Mouse (Mus musculus): ENCODE results near the gene Pmvk.

The Pmvk gene

DNA sequence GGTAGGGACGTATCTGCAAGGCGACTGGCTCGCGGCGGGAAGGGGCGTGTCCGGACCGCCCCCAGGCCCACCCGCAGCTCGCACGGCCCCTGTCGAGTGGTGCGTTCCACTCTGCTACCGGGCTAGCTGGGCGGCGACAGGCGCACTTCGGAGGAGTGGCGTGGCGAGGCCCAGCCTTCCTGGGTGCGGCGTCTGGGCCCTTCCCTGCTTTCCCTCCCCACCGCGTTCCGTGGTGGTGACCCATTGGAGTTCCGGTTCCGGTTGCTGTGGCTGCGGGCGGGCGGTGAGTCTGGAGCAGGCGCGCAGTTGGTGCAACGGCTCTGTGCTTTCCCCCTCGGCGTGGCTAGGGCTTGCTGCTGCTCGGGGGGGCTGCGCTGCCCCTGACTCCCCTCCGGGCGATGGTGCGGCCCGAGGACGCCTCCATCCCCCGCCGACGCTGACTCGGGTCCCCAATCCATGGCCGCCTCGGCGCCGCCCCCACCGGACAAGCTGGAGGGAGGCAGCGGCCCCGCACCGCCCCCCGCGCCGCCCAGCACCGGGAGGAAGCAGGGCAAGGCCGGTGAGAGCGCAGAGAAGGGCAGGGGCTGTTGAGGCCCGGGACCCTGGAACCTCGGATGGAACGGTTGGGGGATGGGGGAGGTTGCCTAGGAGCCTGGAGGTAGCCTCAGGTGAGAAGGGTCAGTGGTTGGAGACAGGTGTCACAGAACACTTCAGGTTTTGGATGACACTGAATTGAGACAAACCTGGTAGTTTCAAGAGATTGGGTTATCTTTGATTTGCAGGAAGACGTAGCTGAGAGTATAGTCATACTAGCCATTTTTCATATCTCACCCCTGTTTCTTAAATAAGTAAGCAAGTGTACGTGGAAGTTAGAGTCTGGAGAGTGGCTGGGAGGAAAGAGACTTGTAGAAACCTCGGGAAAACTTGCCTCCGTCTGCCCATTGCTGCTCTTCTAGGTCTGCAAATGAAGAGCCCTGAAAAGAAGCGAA lies 23.9 kb upstream of the Pmvk start, which contains the start of gene Pygo2:
Gene Pygo2, plus strand, starts transcription at position 44 of the 989 bp plus-strand sequence.
- DNase-seq, result peak; percentile 90

DNA sequence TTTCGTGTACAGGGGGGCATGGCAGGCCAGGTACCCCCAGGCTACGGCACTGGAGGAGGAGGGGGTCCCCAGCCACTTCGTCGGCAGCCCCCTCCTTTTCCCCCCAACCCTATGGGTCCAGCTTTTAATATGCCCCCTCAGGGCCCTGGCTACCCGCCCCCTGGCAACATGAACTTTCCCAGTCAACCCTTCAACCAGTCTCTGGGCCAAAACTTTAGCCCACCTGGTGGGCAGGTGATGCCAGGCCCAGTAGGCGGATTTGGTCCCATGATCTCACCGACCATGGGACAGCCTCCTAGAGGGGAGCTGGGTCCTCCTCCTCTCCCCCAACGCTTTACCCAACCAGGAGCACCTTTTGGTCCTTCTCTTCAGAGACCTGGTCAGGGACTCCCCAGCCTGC lies 21.7 kb upstream of the Pmvk start:
- DNase-seq, result no peak

DNA sequence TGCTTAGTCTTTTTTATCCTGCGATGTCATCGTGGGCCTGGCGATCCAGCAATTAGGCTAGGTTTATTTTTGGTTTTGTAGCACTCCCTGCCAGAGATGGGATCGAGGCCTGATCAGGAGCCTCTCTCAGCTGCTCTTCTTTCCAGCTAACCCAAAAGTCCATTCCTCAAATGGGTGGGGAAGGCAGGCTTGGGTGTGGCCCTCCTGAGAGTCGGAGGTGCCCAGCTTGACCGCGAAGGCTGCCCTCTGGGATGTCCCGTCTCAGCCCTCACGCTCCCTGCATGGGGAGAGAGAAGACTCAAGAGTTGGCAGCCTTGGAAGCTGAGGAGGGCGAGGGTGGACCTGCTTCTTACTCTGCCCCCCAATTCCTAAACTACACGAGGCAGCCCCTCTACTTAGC lies 19.8 kb upstream of the Pmvk start:
- DNase-seq, result no peak

DNA sequence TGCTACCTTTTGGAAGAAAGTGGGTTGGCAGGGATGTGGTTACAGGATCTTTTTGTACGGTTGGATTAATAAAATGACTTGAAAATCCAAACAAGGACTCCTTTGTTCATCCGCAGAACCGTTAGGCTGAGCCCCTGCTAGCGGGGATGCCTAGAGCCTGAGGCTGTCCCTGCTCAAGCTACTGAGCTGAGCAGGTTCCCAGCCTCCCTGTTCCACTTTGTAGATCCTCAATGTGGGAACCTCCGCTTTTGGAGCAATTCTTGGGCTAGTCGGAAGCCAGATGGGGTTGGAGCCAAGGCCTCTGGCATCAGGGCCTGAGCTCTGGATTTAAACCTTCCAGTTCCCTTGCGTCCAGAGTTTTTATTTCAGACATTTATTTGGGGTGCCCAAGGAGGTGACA lies 19.3 kb upstream of the Pmvk start:
- no peak for DNase-seq

DNA sequence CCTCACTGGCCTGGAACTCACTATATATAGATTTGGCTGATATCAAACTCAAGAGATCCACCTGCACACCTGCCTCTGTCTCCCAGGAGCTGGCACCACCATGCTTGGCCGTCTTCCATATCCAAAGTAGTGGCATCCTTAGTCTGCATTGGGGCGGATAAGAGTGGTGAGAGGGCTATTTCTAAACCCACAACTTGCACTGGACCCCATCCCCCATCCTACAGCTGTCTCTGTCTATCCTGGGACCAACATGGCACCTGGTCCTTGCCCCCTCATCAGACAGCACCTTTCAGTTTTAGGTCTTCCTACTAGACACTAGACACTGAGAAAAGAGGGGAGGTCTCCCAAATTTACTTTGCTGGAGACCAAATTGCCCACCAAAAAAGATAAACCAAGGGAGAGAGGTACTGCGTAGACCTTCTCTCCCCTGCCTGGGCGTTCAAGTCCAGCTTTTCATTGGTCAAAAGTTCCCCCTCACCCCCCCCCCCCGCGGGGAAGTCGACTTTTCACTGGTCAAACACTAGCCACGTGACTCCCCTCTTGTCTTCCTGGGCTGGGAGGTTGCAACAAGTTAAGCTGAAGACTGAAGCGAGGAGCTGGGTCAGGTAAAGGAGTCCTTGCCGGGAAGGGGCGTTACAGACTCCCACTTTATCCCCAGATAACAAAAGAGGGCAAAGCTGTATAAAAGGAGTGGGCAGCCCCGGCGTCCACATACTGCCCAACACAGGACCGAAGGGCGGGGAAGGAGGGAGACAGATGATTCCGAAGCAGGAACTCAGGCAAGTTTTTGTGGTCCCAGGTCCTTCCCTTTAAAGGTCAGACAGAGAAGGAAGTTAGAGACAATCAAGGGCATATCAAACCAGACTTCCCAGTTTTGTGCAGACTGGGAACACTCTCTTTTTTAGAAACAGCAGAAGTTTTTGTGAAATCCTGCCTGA lies 17.9 kb upstream of the Pmvk start, which contains the start of gene Pbxip1:
Gene Pbxip1, plus strand, starts transcription at position 531 of the 938 bp plus-strand sequence.
- peak; percentile 66 for DNase-seq

DNA sequence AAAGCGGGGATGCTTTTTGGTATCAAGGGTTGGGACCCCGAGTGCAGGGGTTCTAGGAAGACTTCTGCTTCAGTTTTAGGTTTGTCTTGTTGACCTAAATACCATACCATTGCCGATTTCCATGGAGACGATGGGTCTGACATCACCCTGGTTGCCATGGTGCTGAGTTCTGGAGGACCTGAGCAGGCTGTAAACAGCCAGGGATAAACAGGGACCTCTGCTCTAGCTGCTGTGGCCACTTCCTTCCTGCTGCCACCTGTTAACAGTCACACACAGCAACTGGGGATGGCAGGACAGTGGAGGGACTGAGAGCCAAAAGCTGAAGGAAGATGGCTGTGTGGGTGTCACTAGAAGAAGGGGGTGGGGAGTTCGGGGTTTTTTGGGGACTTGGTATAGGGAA lies 17.1 kb upstream of the Pmvk start:
- peak; percentile 34 for DNase-seq

DNA sequence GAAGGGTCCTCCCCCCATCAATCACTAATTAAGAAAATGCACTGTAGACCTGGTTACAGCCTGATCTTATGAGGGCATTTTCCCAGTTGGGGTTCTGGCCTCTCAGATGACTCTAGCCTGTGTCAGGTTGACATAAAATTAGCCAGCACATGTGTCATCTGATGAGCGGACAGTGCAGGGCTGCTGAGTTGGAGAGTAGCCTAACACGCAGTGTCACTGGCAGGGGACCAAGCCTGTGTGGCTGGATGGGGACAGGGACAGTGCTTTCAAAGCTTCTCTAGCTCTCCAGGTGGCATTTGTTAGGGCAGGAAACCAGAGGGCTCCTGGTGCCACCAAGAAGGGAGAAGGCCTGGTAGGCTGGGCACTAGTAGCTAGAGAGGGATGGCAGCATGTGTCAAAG lies 13.7 kb upstream of the Pmvk start:
- DNase-seq, result no peak

DNA sequence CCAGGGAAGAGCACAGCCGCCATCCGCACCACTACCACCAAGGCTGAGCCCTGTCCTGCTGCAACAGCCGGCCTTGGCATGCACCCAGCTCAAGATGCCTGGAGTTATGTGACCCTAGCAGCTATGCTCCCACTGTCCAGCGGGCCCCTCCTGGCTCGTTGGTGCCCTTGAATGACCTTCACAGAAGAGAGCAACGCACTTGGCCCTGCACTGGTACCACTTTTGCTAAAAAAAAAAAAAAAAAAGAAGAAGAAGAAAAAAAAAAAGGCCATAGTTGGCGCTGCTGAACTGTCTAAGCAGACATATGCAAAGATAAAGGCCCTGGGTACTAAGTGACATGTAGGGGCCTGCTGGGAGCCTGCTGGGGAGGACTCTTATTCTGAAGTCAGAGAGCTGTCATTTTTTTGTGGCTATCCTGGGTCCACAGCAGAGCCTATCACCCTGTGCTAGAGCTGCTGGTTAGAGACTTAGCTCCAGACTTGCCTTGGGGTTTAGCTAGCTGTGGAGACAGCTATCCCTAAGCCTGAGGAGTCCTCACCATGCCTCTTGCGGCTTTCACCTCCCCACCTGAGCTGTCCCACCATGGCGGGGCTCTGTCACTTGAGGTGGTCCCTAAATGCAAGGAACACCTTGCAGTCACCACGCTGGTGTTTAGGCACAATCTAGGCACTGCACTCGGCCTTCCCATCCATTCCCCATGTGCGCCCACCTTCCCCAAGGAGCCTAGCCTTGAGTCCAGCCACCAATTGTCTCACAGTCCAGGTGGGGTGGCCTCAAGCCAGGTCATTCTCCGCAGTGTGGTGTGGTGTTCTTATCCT lies 5.4 kb upstream of the Pmvk start:
- DNase-seq, result no peak

DNA sequence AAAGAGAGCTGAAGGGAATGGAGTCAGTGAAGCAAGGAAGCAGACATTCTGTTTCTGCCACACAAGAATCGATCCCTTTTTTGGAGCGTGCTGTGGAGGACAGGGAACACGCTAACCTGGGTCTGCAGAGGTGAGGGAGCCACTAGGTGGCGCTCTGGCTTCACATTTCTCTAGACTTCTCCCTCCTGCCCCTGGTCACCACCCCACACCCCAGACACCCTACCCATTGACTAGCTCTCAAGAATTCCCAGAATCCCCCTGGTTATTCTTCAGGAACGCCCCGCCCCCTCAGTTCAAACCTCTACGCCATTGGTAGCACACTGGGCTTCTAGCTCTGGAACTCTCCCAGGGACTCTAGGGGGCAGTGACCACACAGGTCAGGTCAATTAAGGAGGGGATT lies 4.8 kb upstream of the Pmvk start:
- DNase-seq, result peak; percentile 78

DNA sequence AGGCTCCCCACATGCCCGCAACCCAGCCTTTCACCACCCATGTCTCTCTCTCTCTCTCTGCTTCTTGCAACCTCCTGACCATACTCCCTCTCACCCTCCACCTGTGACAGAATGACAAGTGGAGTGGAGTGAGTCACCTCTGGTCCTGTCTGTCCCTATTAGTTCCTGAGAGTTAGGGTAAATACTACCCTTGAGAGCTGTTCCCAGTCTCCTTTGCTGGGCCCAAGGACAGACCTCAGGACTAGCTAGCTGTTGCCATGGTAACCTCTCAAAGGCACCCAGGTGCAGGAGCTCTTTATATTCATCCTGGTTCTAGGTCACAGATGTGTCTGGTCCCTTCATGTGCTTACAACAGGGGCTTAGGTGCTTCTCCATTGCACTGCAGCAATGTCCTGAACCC lies 2.4 kb upstream of the Pmvk start:
- DNase-seq, result peak; percentile 60

DNA sequence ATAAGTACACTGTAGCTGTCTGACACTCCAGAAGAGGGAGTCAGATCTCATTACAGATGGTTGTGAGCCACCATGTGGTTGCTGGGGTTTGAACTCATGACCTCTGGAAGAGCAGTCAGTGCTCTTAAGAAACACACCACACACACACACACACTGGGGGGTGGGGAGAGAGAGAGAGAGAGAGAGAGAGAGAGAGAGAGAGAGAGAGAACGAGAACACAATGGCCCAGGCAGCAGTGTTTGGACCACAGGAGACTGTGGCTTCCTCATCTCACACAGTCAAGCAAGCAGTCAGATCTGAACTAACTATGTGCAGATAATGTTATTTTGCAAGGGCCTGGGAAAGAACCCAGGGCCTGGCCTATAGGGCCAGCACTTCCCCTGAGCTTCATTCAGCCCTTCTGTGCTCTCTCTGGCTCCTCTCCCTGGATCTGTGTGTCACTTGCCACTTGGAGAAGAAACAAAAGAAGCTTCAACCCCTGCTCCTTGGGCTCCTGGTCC lies 1.5 kb downstream of the Pmvk start:
- DNase-seq, result no peak

DNA sequence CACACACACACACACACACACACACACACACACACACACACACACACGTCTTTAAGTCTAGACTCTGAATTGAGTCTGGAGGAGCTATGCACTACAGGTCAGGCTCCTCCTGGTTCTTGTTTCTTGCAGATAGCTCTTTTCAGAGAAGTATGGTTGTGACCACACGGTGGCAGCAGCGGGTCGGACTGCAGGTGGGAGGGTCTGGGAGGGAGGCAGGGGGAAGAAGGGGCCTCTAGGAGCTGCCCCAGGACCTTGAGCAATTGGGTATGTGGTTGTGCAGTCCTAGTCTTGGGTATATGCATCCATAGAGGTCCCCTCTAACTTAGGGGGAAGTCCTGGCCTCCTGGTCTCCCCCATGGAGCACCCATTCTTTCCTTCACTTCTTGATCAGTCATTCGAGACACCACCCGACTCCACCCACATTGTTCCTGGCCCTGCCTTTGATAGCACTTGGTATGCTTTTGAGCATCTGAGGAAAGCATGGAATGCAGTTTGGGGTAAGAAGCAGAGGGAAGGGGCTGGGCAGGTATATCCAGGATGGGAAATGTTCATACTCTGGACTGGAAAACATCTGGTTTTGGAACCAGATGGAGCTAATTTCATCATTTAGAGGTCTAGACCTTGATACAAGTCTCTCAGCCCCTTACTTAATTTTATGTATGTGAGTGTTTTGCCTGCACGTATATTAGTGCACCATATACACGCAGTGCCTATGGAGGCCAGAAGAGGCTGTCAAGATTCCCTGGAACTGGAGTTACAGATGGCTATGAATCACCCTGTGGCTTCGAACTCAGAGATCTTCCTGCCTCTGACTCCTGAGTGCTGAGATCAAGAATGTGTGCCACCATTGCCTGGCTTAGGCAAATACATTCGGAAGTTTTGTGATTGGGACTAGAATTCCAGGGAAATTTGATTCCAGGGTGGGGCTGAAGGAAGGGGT lies 2.7 kb downstream of the Pmvk start:
- peak; percentile 84 for DNase-seq

DNA sequence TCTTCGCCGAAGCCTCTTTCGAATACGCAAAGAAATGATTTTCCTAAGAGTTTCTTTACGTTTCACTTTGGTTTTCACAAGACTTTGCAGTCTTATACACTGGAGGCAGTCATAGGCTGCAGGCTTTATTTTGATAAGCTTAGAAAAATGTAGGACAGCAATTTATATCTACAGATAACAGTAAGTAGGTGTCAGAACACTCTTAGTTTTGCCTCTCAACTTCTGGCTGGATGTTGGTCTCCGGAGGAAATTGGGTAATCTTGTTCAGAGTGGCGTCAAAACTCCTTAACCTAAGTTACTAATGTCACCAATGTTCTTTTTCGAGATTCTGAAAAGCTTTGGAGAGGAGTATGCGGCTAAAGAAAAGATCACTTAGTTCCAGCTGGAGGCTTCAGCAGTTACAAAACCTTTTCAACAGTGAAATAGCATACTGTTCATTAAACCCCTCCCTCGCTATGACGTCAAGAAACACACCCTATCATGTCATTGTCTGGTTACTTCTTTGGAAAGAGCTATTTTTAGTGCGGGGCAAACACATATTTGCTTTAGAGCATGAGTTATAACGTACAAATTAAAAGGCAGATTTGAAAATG lies 4.1 kb downstream of the Pmvk start:
- peak; percentile 35 for DNase-seq

DNA sequence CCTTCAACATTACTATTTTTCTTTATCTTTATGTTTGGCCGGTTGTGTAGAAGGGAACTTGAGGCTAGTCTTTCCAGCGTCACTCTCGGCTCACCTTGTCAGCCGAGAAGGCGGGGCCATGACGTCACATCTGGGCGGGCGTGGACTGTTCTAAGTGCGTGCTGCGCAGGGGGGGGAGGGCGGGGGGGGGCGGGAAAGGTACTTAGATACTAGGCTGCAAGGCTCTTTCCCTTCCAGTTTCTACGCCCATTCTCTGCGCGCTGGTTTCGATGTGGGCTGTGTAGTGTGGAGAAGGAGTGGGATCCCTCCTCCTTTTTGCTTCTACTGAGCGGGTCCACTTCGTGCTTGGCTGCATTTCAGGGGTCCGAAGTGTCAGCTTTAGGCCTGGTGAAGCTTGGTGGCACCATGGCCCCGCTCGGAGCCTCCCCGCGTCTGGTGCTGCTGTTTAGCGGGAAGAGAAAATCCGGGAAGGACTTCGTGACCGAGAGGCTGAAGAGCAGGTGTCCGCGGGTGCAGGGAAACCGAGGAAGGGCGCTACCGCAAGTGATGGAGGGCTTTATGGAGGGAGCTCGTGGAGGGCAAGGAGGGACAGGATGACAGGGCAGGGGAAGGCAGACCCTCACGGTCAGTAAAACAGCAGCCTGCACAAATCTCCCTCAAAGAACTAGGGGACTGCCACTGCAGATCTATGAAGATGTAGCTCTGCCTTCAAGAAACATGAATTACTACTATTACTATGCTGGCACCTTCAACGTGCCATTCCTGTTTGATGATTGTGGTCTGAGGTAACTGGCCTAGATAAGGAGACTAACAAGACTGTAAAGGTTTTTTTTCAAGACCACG lies 4.8 kb downstream of the Pmvk start:
- peak; percentile 94 for DNase-seq

DNA sequence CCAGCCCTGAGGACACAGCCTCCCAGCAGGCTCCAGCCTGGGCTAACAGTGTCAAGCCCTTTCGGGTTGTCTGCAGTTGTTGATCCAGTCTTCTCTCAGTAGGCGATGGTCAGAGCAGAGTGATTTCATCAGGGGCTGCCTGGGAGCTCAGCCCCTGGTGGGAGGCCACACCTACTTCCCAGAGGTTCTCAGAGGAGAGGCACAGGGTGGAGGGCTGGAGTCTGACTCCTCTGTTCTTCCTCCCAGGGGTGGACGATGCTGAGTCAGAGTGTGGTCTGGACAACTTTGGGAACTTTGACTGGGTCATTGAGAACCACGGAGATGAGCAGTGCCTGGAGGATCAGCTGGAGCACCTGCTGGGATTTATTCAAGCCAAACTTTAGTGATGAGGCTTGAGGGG lies 13.9 kb downstream of the Pmvk start:
- DNase-seq, result no peak

DNA sequence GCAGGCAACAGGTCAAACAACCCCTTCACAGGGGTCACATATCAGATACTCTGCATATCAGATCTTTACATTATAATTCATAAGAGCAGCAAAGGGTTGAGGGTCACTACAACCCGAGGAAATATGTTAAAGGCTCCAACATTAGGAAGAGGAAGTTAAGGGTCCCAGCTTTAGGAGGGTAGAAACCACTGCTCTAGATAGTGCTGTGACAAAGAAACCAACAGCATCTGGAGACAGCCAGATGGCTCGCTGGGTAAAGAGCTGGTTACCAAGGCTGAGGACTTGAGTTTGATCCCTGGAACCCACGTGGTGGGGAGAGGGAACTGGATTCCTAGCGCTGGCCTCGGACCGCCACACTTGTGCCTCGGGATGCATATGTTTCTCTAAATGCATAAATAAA lies 17.9 kb downstream of the Pmvk start:
- no peak for DNase-seq

DNA sequence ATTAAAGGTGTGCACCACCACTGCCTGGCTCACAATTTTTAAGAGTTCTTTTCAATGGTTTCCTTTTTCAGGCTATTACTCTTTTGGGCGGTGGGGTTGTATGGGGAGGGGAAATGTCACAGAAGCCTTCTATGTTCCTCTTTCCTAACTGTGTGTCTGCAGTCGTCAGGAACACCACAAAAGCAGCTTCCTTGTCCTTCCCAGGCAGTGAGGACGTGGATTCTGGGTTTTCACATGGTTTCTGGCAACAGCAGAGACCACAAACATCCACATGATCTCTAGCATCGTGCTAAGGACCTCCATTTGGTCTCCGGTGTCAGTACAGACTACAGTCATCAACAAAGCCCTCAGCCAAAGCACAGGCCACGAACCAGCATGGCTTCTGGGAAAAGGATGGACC lies 19.5 kb downstream of the Pmvk start:
- no peak for DNase-seq

DNA sequence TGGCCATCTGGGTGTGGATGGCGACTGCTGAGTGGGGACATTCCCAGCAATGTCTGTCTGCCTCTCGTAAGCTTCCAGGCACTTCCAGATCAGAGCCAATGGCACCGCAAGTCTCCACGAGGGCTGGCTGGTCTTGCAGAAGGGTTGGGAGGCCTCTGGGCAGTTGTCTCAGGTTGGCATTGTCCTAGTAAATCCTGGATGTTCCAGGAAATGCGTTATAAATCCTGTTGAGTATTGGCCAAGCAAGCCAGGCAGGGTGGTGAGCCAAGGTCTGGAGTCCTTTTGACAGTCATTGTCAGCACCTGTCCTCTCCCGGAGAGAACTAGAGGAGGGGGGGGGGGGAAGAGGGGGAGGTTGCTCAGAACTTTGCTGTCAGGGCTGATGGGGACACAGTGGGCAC lies 24.7 kb downstream of the Pmvk start:
- DNase-seq, result no peak

DNA sequence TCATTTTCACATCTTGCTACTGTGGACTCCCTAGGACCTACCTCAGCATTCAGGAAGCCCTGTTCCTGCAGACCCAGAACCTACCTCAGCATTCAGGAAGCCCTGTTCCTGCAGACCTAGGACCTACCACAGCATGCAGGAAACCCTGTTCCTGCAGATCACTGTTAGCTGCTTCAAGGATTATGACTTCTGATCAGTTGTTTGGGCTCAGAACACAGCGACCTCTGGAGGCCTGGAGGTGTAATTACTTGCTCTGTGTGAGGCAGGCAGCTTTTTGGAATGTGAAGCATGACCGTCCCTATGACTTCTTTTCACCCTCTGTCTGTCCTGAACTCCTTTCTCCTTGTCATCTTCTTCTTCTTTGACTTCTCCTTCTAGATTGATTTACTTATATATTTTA lies 27.1 kb downstream of the Pmvk start:
- DNase-seq, result peak; percentile 60

DNA sequence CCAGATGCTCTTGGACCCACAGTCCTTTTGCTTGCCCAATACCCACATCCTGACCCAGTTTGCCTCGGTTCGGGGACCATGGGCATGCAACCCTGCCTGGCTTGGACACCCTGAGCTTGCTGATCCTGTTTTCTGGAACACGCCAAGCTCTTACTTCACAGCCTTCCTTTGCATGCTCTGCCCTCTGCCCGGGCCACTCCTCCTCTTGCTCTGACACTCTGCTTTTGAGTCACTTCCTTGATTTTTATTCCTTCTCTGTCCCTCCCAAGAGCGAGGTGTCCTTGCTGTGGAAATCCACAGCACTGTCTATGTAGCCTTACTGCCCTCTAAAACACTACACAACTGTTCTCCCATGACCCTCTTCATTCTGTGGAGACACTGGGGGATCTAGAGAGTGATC lies 27.9 kb downstream of the Pmvk start:
- DNase-seq, result no peak
